Mouse (Mus musculus): ENCODE measurements around the gene Fbxw9.

DNA sequence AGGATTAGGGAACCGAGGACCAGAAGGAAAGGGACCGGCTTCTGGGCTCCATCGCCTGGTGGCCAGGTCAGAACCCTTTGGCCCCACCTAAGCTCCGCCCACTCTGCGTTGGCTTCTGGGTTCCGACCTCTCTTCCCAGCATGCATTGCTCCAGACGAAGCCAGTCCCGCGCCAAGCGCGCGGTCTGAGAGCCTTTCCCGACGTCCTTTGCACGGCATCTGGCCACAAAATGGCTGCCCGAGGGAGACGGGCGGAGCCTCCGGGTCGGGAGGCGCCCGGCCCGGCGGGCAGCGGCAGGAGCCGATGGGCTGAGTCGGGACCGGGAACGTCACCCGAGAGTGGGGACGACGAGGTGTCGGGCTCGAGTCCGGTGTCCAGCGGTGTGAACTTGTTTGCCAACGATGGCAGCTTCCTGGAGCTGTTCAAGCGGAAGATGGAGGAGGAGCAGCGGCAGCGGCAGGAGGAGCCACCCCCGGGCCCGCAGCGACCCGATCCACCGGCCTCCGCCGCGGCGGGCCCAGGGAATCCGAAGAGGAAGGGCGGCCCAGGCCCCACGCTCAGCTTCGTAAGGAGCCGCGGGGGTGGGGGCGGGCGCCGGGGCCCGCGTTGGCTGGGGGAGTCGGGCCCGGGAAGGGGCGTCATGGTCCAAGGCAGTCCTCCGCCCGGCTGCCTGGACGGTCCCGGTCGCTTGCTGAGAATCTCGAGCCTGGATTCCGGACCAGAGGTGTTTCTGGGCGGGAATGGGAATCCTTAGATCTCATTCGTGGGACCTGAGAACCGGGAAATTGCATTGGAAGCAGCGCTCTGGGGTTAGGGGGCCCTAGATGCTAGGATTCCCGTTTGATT, 33.0 kb upstream of the Fbxw9 start, which contains the start of gene Trir:
- no peak for TF ChIP-seq CTCF (IDR thresholded peaks at IDR 0.05; ENCODE audit: borderline replicate concordance, insufficient read depth, low read length)
- peak; percentile 95 for TF ChIP-seq POLR2A (IDR thresholded peaks at IDR 0.05; ENCODE audit: low read depth, low read length)

Data from embryonic fibroblast, embryonic 13.5 days (primary cell).